Mouse (Mus musculus) MEL (cell line): ENCODE measurements around the gene Cntn3. TPM values are rescaled to one million over a fixed set of nuclear protein-coding genes. Genes with fewer than 3 reads are reported as not detected.

Experiments
- DNase-seq: peaks from one replicate; pipeline ENCODE4 v3.0.0; 2011; ENCODE audit warnings: low read depth, low spot score
- H3K27ac ChIP-seq: 2 replicates; pipeline ENCODE4 v1.5.1; 2012; ENCODE audit warnings: low read depth, mild to moderate bottlenecking, control low read depth, low read length, moderate library complexity; ENCODE audit not compliant: control insufficient read depth
- H3K27me3 ChIP-seq, 2 experiments: fragments of 150-350 bp in 1 of 2; sonication (generic) in 1 of 2; 2 replicates each; pipeline ENCODE4 v1.6.1; 2012; ENCODE audit warnings: low read length in 2 of 2, mild to moderate bottlenecking in 2 of 2, improper control_type of control experiment in 1 of 2, moderate library complexity in 1 of 2; ENCODE audit not compliant: insufficient read depth in 2 of 2, control insufficient read depth in 1 of 2
- H3K36me3 ChIP-seq, 2 experiments: 2 replicates each; pipeline ENCODE4 v1.6.1; 2012 to 2014; ENCODE audit warnings: low read length in 2 of 2, improper control_type of control experiment in 1 of 2, inconsistent platforms in 1 of 2, mild to moderate bottlenecking in 1 of 2; ENCODE audit not compliant: insufficient read depth in 2 of 2, control insufficient read depth in 1 of 2
- H3K4me1 ChIP-seq, 2 experiments: fragments of 150-350 bp in 1 of 2; sonication (generic) in 1 of 2; 2 replicates each; pipeline ENCODE4 v1.6.1; 2012; ENCODE audit warnings: low read length in 2 of 2, improper control_type of control experiment in 1 of 2, mild to moderate bottlenecking in 1 of 2; ENCODE audit not compliant: insufficient read depth in 2 of 2, control insufficient read depth in 1 of 2
- H3K4me3 ChIP-seq, 2 experiments: fragments of 150-350 bp in 1 of 2; sonication (generic) in 1 of 2; 2 replicates each; pipeline ENCODE4 v1.5.1; 2012; ENCODE audit warnings: low read depth in 2 of 2, low read length in 2 of 2, mild to moderate bottlenecking in 2 of 2, moderate library complexity in 2 of 2, control low read depth in 1 of 2, improper control_type of control experiment in 1 of 2; ENCODE audit not compliant: control insufficient read depth in 1 of 2, insufficient read depth in 1 of 2
- H3K79me2 ChIP-seq: 2 replicates; pipeline ENCODE4 v1.6.1; 2012; ENCODE audit warnings: mild to moderate bottlenecking, low read length, moderate library complexity; ENCODE audit not compliant: control insufficient read depth, poor library complexity, insufficient read depth
- H3K9ac ChIP-seq: 2 replicates; pipeline ENCODE4 v1.6.1; 2012; ENCODE audit warnings: low read depth, mild to moderate bottlenecking, control low read depth, low read length, moderate library complexity; ENCODE audit not compliant: control insufficient read depth, poor library complexity, severe bottlenecking
- H3K9me3 ChIP-seq: fragments of 150-350 bp; sonication (generic); replicated peaks from 2 replicates; pipeline ENCODE4 v1.6.1; 2012; ENCODE audit warnings: mild to moderate bottlenecking, low read length, improper control_type of control experiment, moderate library complexity; ENCODE audit not compliant: insufficient read depth
- BHLHE40 ChIP-seq: IDR thresholded peaks from 2 replicates; pipeline ENCODE4 v1.6.1; 2012; ENCODE audit warnings: low read depth, mild to moderate bottlenecking, inconsistent platforms, low read length, improper control_type of control experiment, borderline replicate concordance
- CHD1 ChIP-seq: IDR thresholded peaks from 2 replicates; pipeline ENCODE4 v1.6.1; 2012; ENCODE audit warnings: low read depth, mild to moderate bottlenecking, inconsistent platforms, low read length, improper control_type of control experiment
- CHD2 ChIP-seq: IDR thresholded peaks from 2 replicates; pipeline ENCODE4 v1.6.1; 2011; ENCODE audit warnings: low read length, improper control_type of control experiment
- CTCF ChIP-seq, 3 experiments: IDR thresholded peaks in 2 of 3; conservative IDR thresholded peaks in 1 of 3; 2 replicates each; pipeline ENCODE4 v1.5.1; 2011 to 2012; ENCODE audit warnings: low read length in 3 of 3, low read depth in 2 of 3, mild to moderate bottlenecking in 2 of 3, improper control_type of control experiment in 1 of 3, inconsistent platforms in 1 of 3, mixed read lengths in 1 of 3, moderate library complexity in 1 of 3; ENCODE audit not compliant: control insufficient read depth in 1 of 3, insufficient read depth in 1 of 3, poor library complexity in 1 of 3, severe bottlenecking in 1 of 3
- E2F4 ChIP-seq: IDR thresholded peaks from 2 replicates; pipeline ENCODE4 v1.6.1; 2011; ENCODE audit warnings: low read depth, low read length, improper control_type of control experiment, borderline replicate concordance
- ELF1 ChIP-seq: IDR thresholded peaks from 2 replicates; pipeline ENCODE4 v1.6.1; 2014; ENCODE audit warnings: low read depth, mild to moderate bottlenecking, inconsistent platforms, low read length, improper control_type of control experiment, moderate library complexity
- EP300 ChIP-seq, 2 experiments: IDR thresholded peaks; 2 replicates each; pipeline ENCODE4 v1.6.1; 2011; ENCODE audit warnings: improper control_type of control experiment in 2 of 2, low read length in 2 of 2, low read depth in 1 of 2, mild to moderate bottlenecking in 1 of 2
- ETS1 ChIP-seq: IDR thresholded peaks from 2 replicates; pipeline ENCODE4 v1.6.1; 2012; ENCODE audit warnings: low read depth, mild to moderate bottlenecking, inconsistent platforms, low read length, improper control_type of control experiment, moderate library complexity
- GABPA ChIP-seq: IDR thresholded peaks from 2 replicates; pipeline ENCODE4 v1.6.1; 2012; ENCODE audit warnings: low read depth, mild to moderate bottlenecking, inconsistent platforms, low read length, improper control_type of control experiment, moderate library complexity
- GATA1 ChIP-seq: IDR thresholded peaks from 2 replicates; pipeline ENCODE4 v1.6.1; 2011; ENCODE audit warnings: low read depth, low read length, improper control_type of control experiment
- HCFC1 ChIP-seq: IDR thresholded peaks from 2 replicates; pipeline ENCODE4 v1.6.1; 2012; ENCODE audit warnings: low read depth, mild to moderate bottlenecking, inconsistent platforms, low read length, improper control_type of control experiment, moderate library complexity
- JUND ChIP-seq: IDR thresholded peaks from 2 replicates; pipeline ENCODE4 v1.6.1; 2011; ENCODE audit warnings: low read depth, mild to moderate bottlenecking, improper control_type of control experiment, low read length
- KAT2A ChIP-seq: conservative IDR thresholded peaks from 2 replicates; pipeline ENCODE4 v1.6.1; 2012; ENCODE audit warnings: low read depth, low read length, improper control_type of control experiment, inconsistent platforms
- MAFK ChIP-seq: IDR thresholded peaks from 2 replicates; pipeline ENCODE4 v1.6.1; 2011; ENCODE audit warnings: low read depth, mild to moderate bottlenecking, low read length, improper control_type of control experiment, borderline replicate concordance
- MAX ChIP-seq: IDR thresholded peaks from 2 replicates; pipeline ENCODE4 v1.6.1; 2011; ENCODE audit warnings: low read length, improper control_type of control experiment
- MAZ ChIP-seq: IDR thresholded peaks from 2 replicates; pipeline ENCODE4 v1.6.1; 2012; ENCODE audit warnings: low read depth, mild to moderate bottlenecking, inconsistent platforms, low read length, improper control_type of control experiment
- MEF2A ChIP-seq: IDR thresholded peaks from 2 replicates; pipeline ENCODE4 v1.6.1; 2014; ENCODE audit warnings: low read depth, mild to moderate bottlenecking, inconsistent platforms, low read length, improper control_type of control experiment; ENCODE audit not compliant: poor library complexity, insufficient replicate concordance, severe bottlenecking; ENCODE audit errors: extremely low read depth
- MXI1 ChIP-seq: IDR thresholded peaks from 2 replicates; pipeline ENCODE4 v1.6.1; 2011; ENCODE audit warnings: mild to moderate bottlenecking, low read depth, low read length, improper control_type of control experiment
- MYB ChIP-seq: IDR thresholded peaks from 2 replicates; pipeline ENCODE4 v1.6.1; 2011; ENCODE audit warnings: mild to moderate bottlenecking, low read depth, low read length, improper control_type of control experiment
- NELFE ChIP-seq: IDR thresholded peaks from 2 replicates; pipeline ENCODE4 v1.6.1; 2011; ENCODE audit warnings: low read depth, low read length, improper control_type of control experiment
- NRF1 ChIP-seq: IDR thresholded peaks from 2 replicates; pipeline ENCODE4 v1.6.1; 2014; ENCODE audit warnings: low read depth, mild to moderate bottlenecking, inconsistent platforms, low read length, improper control_type of control experiment, moderate library complexity; ENCODE audit not compliant: poor library complexity, insufficient read depth, severe bottlenecking
- POLR2A ChIP-seq, 2 experiments: IDR thresholded peaks; 2 replicates each; pipeline ENCODE4 v1.6.1; 2011 to 2012; ENCODE audit warnings: low read length in 2 of 2, mild to moderate bottlenecking in 2 of 2, control low read depth in 1 of 2, improper control_type of control experiment in 1 of 2, low read depth in 1 of 2, moderate library complexity in 1 of 2; ENCODE audit not compliant: control insufficient read depth in 1 of 2, insufficient read depth in 1 of 2, poor library complexity in 1 of 2
- POLR2AphosphoS2 ChIP-seq: IDR thresholded peaks from 2 replicates; pipeline ENCODE4 v1.6.1; 2011; ENCODE audit warnings: low read length, improper control_type of control experiment
- RAD21 ChIP-seq: IDR thresholded peaks from 2 replicates; pipeline ENCODE4 v1.6.1; 2011; ENCODE audit warnings: mild to moderate bottlenecking, low read depth, low read length, improper control_type of control experiment
- RCOR1 ChIP-seq: IDR thresholded peaks from 2 replicates; pipeline ENCODE4 v1.6.1; 2012; ENCODE audit warnings: low read depth, mild to moderate bottlenecking, inconsistent platforms, low read length, improper control_type of control experiment
- SIN3A ChIP-seq: IDR thresholded peaks from 2 replicates; pipeline ENCODE4 v1.6.1; 2012; ENCODE audit warnings: low read length, improper control_type of control experiment, inconsistent platforms
- SMC3 ChIP-seq: IDR thresholded peaks from 2 replicates; pipeline ENCODE4 v1.6.1; 2011; ENCODE audit warnings: low read depth, low read length, improper control_type of control experiment
- TAL1 ChIP-seq: IDR thresholded peaks from 2 replicates; pipeline ENCODE4 v1.6.1; 2012; ENCODE audit warnings: mild to moderate bottlenecking, inconsistent platforms, low read length, moderate library complexity, mixed read lengths
- TBP ChIP-seq: IDR thresholded peaks from 2 replicates; pipeline ENCODE4 v1.8.0; 2011; ENCODE audit warnings: low read depth, low read length, improper control_type of control experiment
- TCF12 ChIP-seq: IDR thresholded peaks from 2 replicates; pipeline ENCODE4 v1.6.1; 2014; ENCODE audit warnings: low read depth, mild to moderate bottlenecking, inconsistent platforms, low read length, improper control_type of control experiment, moderate library complexity
- UBTF ChIP-seq: IDR thresholded peaks from 2 replicates; pipeline ENCODE4 v1.6.1; 2012; ENCODE audit warnings: low read depth, mild to moderate bottlenecking, inconsistent platforms, low read length, improper control_type of control experiment, moderate library complexity, borderline replicate concordance; ENCODE audit not compliant: insufficient read depth
- USF1 ChIP-seq: IDR thresholded peaks from 2 replicates; pipeline ENCODE4 v1.6.1; 2014; ENCODE audit warnings: low read depth, mild to moderate bottlenecking, inconsistent platforms, low read length, improper control_type of control experiment, moderate library complexity
- USF2 ChIP-seq, 2 experiments: IDR thresholded peaks; 2 replicates each; pipeline ENCODE4 v1.6.1; 2011 to 2012; ENCODE audit warnings: improper control_type of control experiment in 2 of 2, low read length in 2 of 2, borderline replicate concordance in 1 of 2, inconsistent platforms in 1 of 2, low read depth in 1 of 2, mild to moderate bottlenecking in 1 of 2; ENCODE audit not compliant: insufficient read depth in 1 of 2
- ZC3H11A ChIP-seq: IDR thresholded peaks from 2 replicates; pipeline ENCODE4 v1.6.1; 2012; ENCODE audit warnings: low read depth, mild to moderate bottlenecking, inconsistent platforms, low read length, improper control_type of control experiment
- ZKSCAN1 ChIP-seq: IDR thresholded peaks from 2 replicates; pipeline ENCODE4 v1.6.1; 2012; ENCODE audit warnings: low read depth, mild to moderate bottlenecking, inconsistent platforms, low read length, improper control_type of control experiment, moderate library complexity
- ZMIZ1 ChIP-seq: IDR thresholded peaks from 2 replicates; pipeline ENCODE4 v1.6.1; 2012; ENCODE audit warnings: low read depth, mild to moderate bottlenecking, inconsistent platforms, low read length, improper control_type of control experiment, moderate library complexity
- ZNF384 ChIP-seq: IDR thresholded peaks from 2 replicates; pipeline ENCODE4 v1.6.1; 2012; ENCODE audit warnings: low read depth, mild to moderate bottlenecking, inconsistent platforms, low read length, improper control_type of control experiment
- polyA plus RNA-seq, 2 experiments: library from polyadenylated mRNA; stranded (reverse) in 1 of 2; unstranded in 1 of 2; fragments of >175 nt in 1 of 2; fragments of >200 nt in 1 of 2; gene quantifications; 2 replicates each; pipeline versions ENCODE4 v1.2.1 to v1.2.4; 2012; ENCODE audit warnings: low replicate concordance in 2 of 2, low read depth in 1 of 2; ENCODE audit not compliant: insufficient read length in 2 of 2, insufficient read depth in 1 of 2, missing spikeins in 1 of 2
- total RNA-seq: library from RNA; depleted of rRNA; stranded (reverse); fragments of 300-350 nt; gene quantifications from 2 replicates; pipeline ENCODE4 v1.2.3, GENCODE M21; 2012

The Cntn3 gene
- total and polyA plus RNA-seq, 3 experiments = 0.85 to 1.1 TPM; not detected in 1

- Histone ChIP-seq H3K4me3 (peak overlapping the region in 1 of 2 experiments; percentile 34; a peak in 2 of 4 replicates), H3K27ac (peak overlapping the region; percentile 96), H3K4me1 (peaks cover 19 to 23% of the 10 kb centered on the region in 2 experiments), H3K79me2 (no peaks in the 10 kb centered on the region), H3K9me3 (no peaks in the 10 kb centered on the region), H3K27me3 (no peaks in the 10 kb centered on the region), H3K9ac (peak overlapping the region; percentile 41; the same call in 1 of the 2 replicates), H3K36me3 (peaks cover 0 to 37% of the 10 kb centered on the region in 2 experiments; a peak in 2 of 4 replicates)
- DNase-seq = peak; percentile 90
- 0 out of 2 replicates have a peak, but pooled peaks have one; percentile 44 for TF ChIP-seq TBP
- TF ChIP-seq E2F4 = no peak
- TF ChIP-seq SMC3 = no peak
- TF ChIP-seq MAFK = 0 out of 2 replicates have a peak, but pooled peaks have one; percentile 62
- peak; percentile 81; the same call in 1 of the 2 replicates for TF ChIP-seq BHLHE40
- no peak for TF ChIP-seq UBTF
- TF ChIP-seq GABPA = no peak
- peak; percentile 87 for TF ChIP-seq MAZ
- no peak for TF ChIP-seq CTCF (IDR thresholded peaks at IDR 0.05 in 2 of 3, conservative IDR thresholded peaks at IDR 0.05 in 1 of 3; ENCODE audit: control insufficient read depth in 1 of 3, insufficient read depth in 1 of 3, low read depth in 2 of 3, low read length in 3 of 3, poor library complexity in 1 of 3, severe bottlenecking in 1 of 3)
- no peak for TF ChIP-seq POLR2AphosphoS2
- no peak for TF ChIP-seq NELFE
- TF ChIP-seq POLR2A (IDR thresholded peaks at IDR 0.05; ENCODE audit: control insufficient read depth in 1 of 2, insufficient read depth in 1 of 2, low read depth in 1 of 2, low read length in 2 of 2, poor library complexity in 1 of 2) = peak in 1 of 2 experiments; percentile 52; a peak in 1 of 4 replicates
- peak; percentile 86 for TF ChIP-seq SIN3A
- no peak for TF ChIP-seq MAX
- TF ChIP-seq ZKSCAN1 = no peak
- TF ChIP-seq NRF1 = no peak
- TF ChIP-seq GATA1 = peak; percentile 98
- TF ChIP-seq CHD1 = no peak
- TF ChIP-seq EP300 (IDR thresholded peaks at IDR 0.05; ENCODE audit: low read depth in 1 of 2, low read length in 2 of 2) = peak; percentile 99 to 100
- no peak for TF ChIP-seq KAT2A
- TF ChIP-seq ZNF384 = peak; percentile 81
- no peak for TF ChIP-seq USF2 (IDR thresholded peaks at IDR 0.05; ENCODE audit: borderline replicate concordance in 1 of 2, insufficient read depth in 1 of 2, low read depth in 1 of 2, low read length in 2 of 2)
- TF ChIP-seq TAL1 = peak; percentile 98
- TF ChIP-seq ZMIZ1 = peak; percentile 37; the same call in 1 of the 2 replicates
- TF ChIP-seq HCFC1 = peak; percentile 56; the same call in 1 of the 2 replicates
- peak; percentile 55; the same call in 1 of the 2 replicates for TF ChIP-seq MEF2A
- no peak for TF ChIP-seq USF1
- TF ChIP-seq MXI1 = no peak; the same call in 1 of the 2 replicates
- TF ChIP-seq ELF1 = peak; percentile 18; the same call in 1 of the 2 replicates
- TF ChIP-seq ETS1 = peak; percentile 92
- peak; percentile 57 for TF ChIP-seq CHD2
- peak; percentile 65 for TF ChIP-seq JUND
- TF ChIP-seq TCF12 = peak; percentile 99
- TF ChIP-seq RCOR1 = peak; percentile 97
- no peak for TF ChIP-seq ZC3H11A
- TF ChIP-seq MYB = peak; percentile 69
- TF ChIP-seq RAD21 = no peak; the same call in 1 of the 2 replicates
Measured at GRCm38 (mm10) chr6:102556497-102556896, 16.4 kb downstream of the Cntn3 start.
